Mouse (Mus musculus) B cell, adult 62 days (primary cell): Measurements from ENCODE around the gene Cox7a1. TPM values are rescaled to one million over a fixed set of nuclear protein-coding genes. Genes with fewer than 3 reads are reported as not detected.

ENCODE experiments used
- total RNA-seq: library from RNA; stranded (reverse); gene quantifications from 4 replicates; pipeline ENCODE4 v1.2.4, GENCODE M21; 2023

The Cox7a1 gene
- total RNA-seq: not detected in 4 replicates

DNA sequence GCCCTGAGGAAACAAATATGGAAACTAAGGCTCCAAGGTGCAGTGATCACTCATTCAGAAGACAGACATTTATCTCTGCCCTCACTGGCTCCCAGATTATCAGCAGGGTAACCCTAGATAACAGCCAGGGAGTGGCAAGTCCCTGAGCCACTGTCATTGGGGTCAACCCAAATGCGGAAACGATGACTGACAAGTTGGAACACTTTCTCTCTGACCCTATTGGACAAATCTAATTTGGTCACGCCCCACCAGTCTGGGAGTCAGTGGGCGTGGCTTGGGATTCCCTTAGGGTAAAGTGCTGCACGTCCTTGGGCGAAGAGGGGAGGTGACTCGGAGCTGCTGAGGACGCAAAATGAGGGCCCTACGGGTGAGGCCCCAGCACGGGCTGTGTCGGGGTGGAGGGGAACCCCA, at the start of gene Cox7a1:
TSS of gene Cox7a1 (plus strand) at position 266 of the 411 bp plus-strand sequence.

DNA sequence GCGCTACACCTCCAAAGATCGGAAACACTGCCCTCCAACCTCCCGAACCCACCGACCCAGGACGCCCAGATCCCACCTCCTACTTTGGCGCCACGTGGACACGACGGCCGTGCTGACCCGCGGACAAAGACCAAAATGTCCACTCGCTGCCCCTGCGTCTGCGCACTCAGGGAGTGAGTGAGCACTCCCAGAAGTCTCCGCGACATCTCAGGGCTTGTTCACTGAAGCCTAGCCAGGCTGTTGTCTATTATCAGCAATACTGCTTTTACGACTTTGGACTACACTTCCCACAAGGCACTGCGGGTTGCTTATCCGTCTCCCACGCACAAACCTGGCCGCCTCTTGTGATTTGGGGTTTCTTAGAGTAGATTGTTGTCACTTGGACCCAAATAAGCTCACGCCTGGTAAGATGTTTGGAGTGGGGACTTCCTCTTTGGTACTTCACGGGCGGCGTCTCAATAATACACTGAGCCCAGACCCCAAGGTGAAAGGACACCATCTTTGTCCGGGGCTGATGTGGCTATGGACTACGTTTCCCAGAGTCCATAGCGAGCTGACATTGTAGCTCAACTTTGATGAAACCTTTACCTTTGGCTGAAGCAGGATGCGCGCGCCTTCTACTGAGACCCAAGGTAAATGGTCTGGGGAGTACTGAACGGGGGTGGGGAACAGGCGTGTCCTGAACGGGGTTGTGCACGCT, 14.2 kb upstream of the Cox7a1 start, which contains the start of gene Zfp146:
TSS of gene Zfp146 (minus strand) at position 168 of the 700 bp plus-strand sequence.

DNA sequence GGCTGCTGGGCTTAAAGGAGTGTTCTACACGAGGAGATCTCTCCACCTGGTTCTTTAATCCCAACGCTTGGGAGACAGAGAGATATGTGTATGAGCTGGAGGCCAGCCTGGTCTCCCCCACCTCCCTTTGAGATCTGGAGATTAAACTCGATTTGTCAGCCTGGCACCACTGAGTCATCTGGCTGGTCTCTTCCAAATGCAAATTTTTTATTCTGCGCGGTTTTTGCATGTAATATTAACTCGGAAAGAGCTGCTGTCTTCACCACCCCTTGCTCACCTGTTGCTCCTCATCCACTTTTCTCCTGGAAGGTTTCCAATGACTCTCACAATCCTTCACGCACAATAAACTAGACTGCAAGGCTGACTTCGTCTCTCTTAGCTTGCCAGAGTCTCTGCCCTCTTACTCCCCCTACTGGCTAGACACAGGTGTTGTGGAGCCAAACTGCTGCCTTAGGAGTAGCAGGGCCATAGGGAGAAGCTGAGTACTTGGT, 14.6 kb downstream of the Cox7a1 start, which contains the start of gene Capns1:
TSS of gene Capns1 (minus strand) at position 331 of the 491 bp plus-strand sequence.

DNA sequence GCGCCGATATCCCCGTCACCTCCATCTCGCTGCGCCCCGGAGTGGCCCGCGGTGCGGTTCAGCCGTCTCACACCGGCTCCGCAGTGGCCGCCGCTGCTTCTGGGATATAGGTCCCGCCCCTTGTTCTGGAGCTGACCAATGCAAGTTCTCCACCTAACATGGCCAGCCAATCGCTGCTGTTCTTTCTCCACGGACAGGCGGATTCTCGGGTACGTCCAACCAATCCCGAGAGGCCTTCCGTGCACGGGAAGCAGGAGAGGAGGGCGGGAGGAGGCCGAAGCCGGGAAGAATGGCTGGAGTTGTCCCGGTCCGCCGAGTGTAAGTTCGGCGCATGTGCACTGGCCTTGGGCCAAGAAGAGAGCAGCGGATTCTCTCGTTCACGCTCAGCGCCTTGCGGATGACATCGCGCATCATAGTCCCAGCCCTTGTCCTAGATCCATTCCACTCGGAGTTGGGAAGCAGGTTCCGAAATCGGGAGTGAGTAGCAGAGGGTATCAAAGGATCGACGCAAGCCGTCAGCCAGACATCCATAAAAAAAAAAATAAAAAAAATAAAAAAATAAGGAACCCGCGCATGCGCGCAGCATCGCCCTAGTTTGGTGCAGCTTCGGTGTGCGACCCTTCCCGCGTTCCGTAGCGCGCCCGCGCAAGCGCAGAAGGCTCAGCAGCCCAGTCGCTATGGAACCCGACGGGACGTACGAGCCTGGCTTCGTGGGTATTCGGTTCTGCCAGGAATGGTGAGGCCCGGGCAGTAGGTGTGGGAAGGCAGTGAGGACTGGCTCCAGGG, 47.9 kb downstream of the Cox7a1 start, which contains the start of the genes Polr2i and Tbcb:
TSS of gene Polr2i (plus strand) at position 280 of the 786 bp plus-strand sequence.
TSS of gene Tbcb (minus strand) at position 604 of the 786 bp plus-strand sequence.

DNA sequence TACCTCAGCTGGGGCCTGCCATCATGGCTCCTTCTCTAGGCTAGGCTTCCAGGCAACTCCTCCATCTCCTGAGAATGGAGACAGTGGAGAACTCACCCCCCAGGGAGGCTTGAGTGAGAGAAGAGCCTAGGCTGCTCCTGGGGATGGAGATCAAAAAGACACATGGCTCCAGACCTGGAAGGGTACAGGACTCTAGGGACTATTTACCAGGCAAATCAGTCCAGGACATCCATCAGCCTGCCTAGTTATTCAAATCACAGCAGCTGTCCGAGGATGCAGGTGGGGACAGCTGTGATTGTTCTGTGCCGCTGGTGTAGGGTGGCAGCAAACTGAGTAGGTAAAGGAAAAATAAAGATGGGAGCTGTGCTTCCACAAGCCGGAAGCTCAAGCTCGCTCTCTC, 51.7 kb downstream of the Cox7a1 start, which contains the start of gene Ovol3:
TSS of gene Ovol3 (minus strand) at position 101 of the 400 bp plus-strand sequence.

Other genes with a start within 250 kb of the Cox7a1 start
- 8.1 to 11.9 TPM (median 10.2 TPM) in 4 replicates for gene Zfp74, start 230.1 kb upstream of the Cox7a1 start, total RNA-seq
- gene Zfp568, start 200.2 kb upstream of the Cox7a1 start, total RNA-seq: 21.7 to 29.4 TPM (median 24.5 TPM) in 4 replicates
- 2.8 to 4.2 TPM (median 2.9 TPM) in 4 replicates for gene Zfp14, start 132.8 kb upstream of the Cox7a1 start, total RNA-seq
- 2.3 to 4.9 TPM (median 4.0 TPM) in 4 replicates for gene Zfp82, start 111.2 kb upstream of the Cox7a1 start, total RNA-seq
- 1.4 TPM in 1 of 4 replicates, not detected in the others for gene Gm26920, start 93.7 kb upstream of the Cox7a1 start, total RNA-seq
- gene Zfp566, start 93.6 kb upstream of the Cox7a1 start, total RNA-seq: 3.4 to 7.1 TPM (median 5.3 TPM) in 4 replicates
- gene Zfp260, start 89.4 kb upstream of the Cox7a1 start, total RNA-seq: 21.4 to 32.3 TPM (median 22.1 TPM) in 4 replicates
- 11.9 to 15.5 TPM (median 15.2 TPM) in 4 replicates for gene Zfp382, start 62.2 kb upstream of the Cox7a1 start, total RNA-seq
- gene Zfp146, start 14.4 kb upstream of the Cox7a1 start, total RNA-seq: 43.1 to 54.7 TPM (median 48.2 TPM) in 4 replicates
- 170 to 185 TPM (median 179 TPM) in 4 replicates for gene Capns1, start 14.7 kb downstream of the Cox7a1 start, total RNA-seq
- 34.3 to 44.9 TPM (median 41.8 TPM) in 4 replicates for gene Polr2i, start 47.8 kb downstream of the Cox7a1 start, total RNA-seq
- 30.0 to 41.9 TPM (median 35.3 TPM) in 4 replicates for gene Tbcb, start 48.1 kb downstream of the Cox7a1 start, total RNA-seq
- not detected in 4 replicates for gene Ovol3, start 51.6 kb downstream of the Cox7a1 start, total RNA-seq
- gene Thap8, start 96.0 kb downstream of the Cox7a1 start, total RNA-seq: 1.2 to 2.7 TPM (median 1.7 TPM) in 4 replicates
- gene Wdr62, start 96.3 kb downstream of the Cox7a1 start, total RNA-seq: 6.4 to 9.9 TPM (median 8.2 TPM) in 4 replicates
- gene Clip3, start 107.6 kb downstream of the Cox7a1 start, total RNA-seq: 1.2 TPM in 1 of 4 replicates, not detected in the others
- 67.8 to 84.6 TPM (median 78.6 TPM) in 4 replicates for gene Alkbh6, start 124.6 kb downstream of the Cox7a1 start, total RNA-seq
- 3.5 to 6.6 TPM (median 5.7 TPM) in 4 replicates for gene Syne4, start 130.7 kb downstream of the Cox7a1 start, total RNA-seq
- gene E130208F15Rik, start 137.6 kb downstream of the Cox7a1 start, total RNA-seq: 4.5 to 5.6 TPM (median 5.1 TPM) in 4 replicates
- 17.4 to 20.4 TPM (median 17.5 TPM) in 4 replicates for gene Sdhaf1, start 139.8 kb downstream of the Cox7a1 start, total RNA-seq
- gene Lrfn3, start 178.6 kb downstream of the Cox7a1 start, total RNA-seq: not detected in 4 replicates
- gene Tyrobp, start 229.6 kb downstream of the Cox7a1 start, total RNA-seq: 63.3 to 80.1 TPM (median 74.7 TPM) in 4 replicates
- 34.8 to 42.0 TPM (median 39.2 TPM) in 4 replicates for gene Hcst, start 235.7 kb downstream of the Cox7a1 start, total RNA-seq
- gene Nfkbid, start 237.6 kb downstream of the Cox7a1 start, total RNA-seq: 332 to 428 TPM (median 371 TPM) in 4 replicates